Mouse (Mus musculus) hindbrain, embryonic 14.5 days (tissue): ENCODE measurements around the gene Grsf1. TPM values are rescaled to one million over a fixed set of nuclear protein-coding genes. Genes with fewer than 3 reads are reported as not detected.

Experiments used
- ATAC-seq: fragments of 200-750 bp; cut with Nextera tagmentation; 2 replicates; pipeline ENCODE4 v1.8.0; 2017; ENCODE audit warnings: moderate number of reproducible peaks, mild to moderate bottlenecking, moderate TSS enrichment, moderate library complexity; ENCODE audit not compliant: low FRiP score
- DNase-seq: peaks from one replicate; pipeline ENCODE4 v3.0.0-alpha.2; 2015; ENCODE audit warnings: low spot score
- H3K27ac ChIP-seq: fragments of 300-500 bp; sonication (generic); 2 replicates; pipeline ENCODE4 v1.5.1; 2014; ENCODE audit warnings: mild to moderate bottlenecking, moderate library complexity
- H3K27me3 ChIP-seq: fragments of 300-500 bp; sonication (generic); 2 replicates; pipeline ENCODE4 v1.6.1; 2014; ENCODE audit warnings: mild to moderate bottlenecking, low read length, mixed read lengths; ENCODE audit not compliant: control insufficient read depth, insufficient read depth
- H3K36me3 ChIP-seq: fragments of 300-500 bp; sonication (generic); replicated peaks from 2 replicates; pipeline ENCODE4 v1.6.1; 2014; ENCODE audit not compliant: control insufficient read depth, insufficient read depth
- H3K4me1 ChIP-seq: fragments of 300-500 bp; sonication (generic); replicated peaks from 2 replicates; pipeline ENCODE4 v1.6.1; 2014; ENCODE audit warnings: antibody characterized with exemption, low read length, mixed read lengths; ENCODE audit not compliant: control insufficient read depth, insufficient read depth
- H3K4me2 ChIP-seq: fragments of 300-500 bp; sonication (generic); replicated peaks from 2 replicates; pipeline ENCODE4 v1.6.1; 2014; ENCODE audit warnings: mild to moderate bottlenecking, moderate library complexity
- H3K4me3 ChIP-seq: fragments of 300-500 bp; sonication (generic); replicated peaks from 2 replicates; pipeline ENCODE4 v1.5.1; 2014; ENCODE audit warnings: mild to moderate bottlenecking, low read length
- H3K9ac ChIP-seq: fragments of 300-500 bp; sonication (generic); 2 replicates; pipeline ENCODE4 v1.6.1; 2014
- H3K9me3 ChIP-seq: fragments of 300-500 bp; sonication (generic); 2 replicates; pipeline ENCODE4 v1.6.1; 2016; ENCODE audit warnings: low read length; ENCODE audit not compliant: control insufficient read depth
- WGBS: fragments of 180-500 bp; shearing (Covaris S2); extraction: QIAGEN DNeasy Blood & Tissue Kit; methylation state at CpG from one replicate; pipeline ENCODE4 v1.1.7; 2014; 5-methylcytosine and 5-hydroxymethylcytosine counted together
- polyA plus RNA-seq: library from polyadenylated mRNA; unstranded; fragments of >200 nt; fragmentation: Nextera tagmentation; extraction: Ambion mirVana; gene quantifications from 2 replicates; pipeline ENCODE4 v1.2.1, GENCODE M21; 2014

The Grsf1 gene
- polyA plus RNA-seq, 1 experiment from 2014 or later = 68.5 TPM

DNA sequence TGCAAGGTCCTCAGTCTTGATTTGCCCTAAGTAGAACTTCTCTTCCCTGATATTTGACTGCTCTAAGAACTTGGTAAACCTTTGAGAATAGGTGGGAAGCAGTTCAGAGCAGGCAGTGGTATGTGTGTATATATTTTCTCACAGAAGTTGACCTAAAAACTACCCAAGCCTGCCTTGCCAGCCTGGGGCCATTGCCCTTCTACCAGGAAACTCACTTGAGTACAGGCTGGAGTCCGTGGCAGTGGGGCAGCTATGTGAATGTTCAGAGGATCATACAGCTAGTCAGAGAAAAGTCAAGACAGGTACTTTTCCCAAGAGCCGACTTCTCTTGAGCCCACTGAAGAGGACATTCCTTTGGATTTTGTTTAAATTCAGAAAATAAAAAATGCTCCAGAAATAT lies 31.1 kb downstream of the Grsf1 start:
- no peaks in the 10 kb centered on the region for H3K4me1 ChIP-seq
- peaks cover 97% of the 10 kb centered on the region for H3K36me3 ChIP-seq
- H3K4me2 ChIP-seq = no peak overlapping the region
- no peak overlapping the region for H3K4me3 ChIP-seq
- WGBS = 90% methylated on average over 2 of the region's 2 CpGs
- no peak overlapping the region for H3K27ac ChIP-seq
- H3K9me3 ChIP-seq = no peaks in the 10 kb centered on the region
- DNase-seq (no peak), ATAC-seq (no peak)
- H3K9ac ChIP-seq = no peak overlapping the region
- H3K27me3 ChIP-seq = no peaks in the 10 kb centered on the region

DNA sequence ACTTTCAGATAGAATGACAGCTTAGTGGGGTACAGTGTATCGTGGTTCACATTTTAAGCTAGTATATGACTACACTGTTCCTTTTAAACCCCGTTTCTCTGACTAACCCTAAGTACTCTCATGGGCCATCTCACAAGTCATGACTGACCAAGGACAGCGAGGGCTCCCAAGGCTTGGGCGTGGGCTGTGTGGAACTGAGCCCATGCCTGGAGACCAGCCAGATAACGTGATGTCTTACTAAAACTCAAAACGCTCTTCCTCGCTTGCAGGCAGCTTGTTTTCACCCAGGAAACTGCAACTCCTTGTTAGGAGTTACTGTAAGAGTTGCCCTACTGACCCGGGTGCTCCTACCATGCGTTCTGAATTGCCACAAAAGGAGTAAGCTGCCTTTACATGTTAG lies 32.5 kb downstream of the Grsf1 start:
- no peaks in the 10 kb centered on the region for H3K27me3 ChIP-seq
- H3K36me3 ChIP-seq = peaks cover 97% of the 10 kb centered on the region
- no peak overlapping the region for H3K9ac ChIP-seq
- WGBS = 93% methylated on average over 9 of the region's 9 CpGs
- no peaks in the 10 kb centered on the region for H3K4me1 ChIP-seq
- H3K4me3 ChIP-seq = no peak overlapping the region
- DNase-seq (no peak), ATAC-seq (no peak)
- H3K9me3 ChIP-seq = no peaks in the 10 kb centered on the region
- no peak overlapping the region for H3K27ac ChIP-seq
- no peak overlapping the region for H3K4me2 ChIP-seq

DNA sequence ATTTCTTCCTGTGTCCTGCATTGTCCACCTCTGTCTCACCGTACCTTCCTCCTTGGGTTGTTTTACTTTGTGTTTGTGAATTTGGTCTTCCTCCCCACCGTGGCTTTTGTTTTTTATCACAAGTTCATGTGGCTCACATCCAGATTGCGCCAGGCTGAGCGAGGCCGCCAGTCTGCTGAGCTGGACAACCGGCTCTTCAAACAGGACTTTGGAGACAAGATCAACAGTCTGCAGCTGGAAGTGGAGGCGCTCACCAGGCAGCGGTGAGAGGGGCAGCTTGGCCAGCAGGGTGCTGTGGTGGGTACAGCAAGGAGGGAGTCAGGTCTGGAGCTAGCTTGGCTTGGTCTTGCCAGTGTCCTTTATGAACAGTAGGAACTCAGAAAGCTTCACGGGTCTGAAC lies 33.2 kb downstream of the Grsf1 start:
- no peak for DNase-seq

DNA sequence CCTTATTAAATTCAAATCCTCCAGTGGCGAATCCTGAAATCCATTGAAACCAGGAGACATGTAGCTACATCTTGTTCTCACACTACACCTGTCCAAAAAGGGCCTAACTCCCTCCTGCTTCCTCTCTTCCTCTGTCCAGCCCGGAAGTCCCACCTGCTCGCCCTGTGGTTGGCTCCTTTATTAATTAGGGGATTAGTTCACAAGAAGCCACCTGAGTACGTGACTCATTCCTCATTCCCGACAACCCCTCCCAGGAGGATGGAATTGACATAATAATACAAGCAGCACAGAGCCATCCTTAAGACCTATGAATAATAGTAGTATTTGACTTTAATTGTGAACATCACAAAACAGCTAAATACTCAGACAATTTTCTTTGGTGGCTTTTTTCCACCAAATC lies 41.9 kb downstream of the Grsf1 start:
- Histone ChIP-seq H3K9ac (no peak overlapping the region), H3K27ac (no peak overlapping the region), H3K27me3 (no peaks in the 10 kb centered on the region), H3K4me2 (no peak overlapping the region), H3K4me1 (no peaks in the 10 kb centered on the region), H3K4me3 (no peak overlapping the region), H3K36me3 (peaks cover 90% of the 10 kb centered on the region), H3K9me3 (no peaks in the 10 kb centered on the region)
- ATAC-seq (no peak), DNase-seq (no peak)
- WGBS = 84% methylated on average over 5 of the region's 5 CpGs

More for the DNA sequence above, 33.2 kb downstream of the Grsf1 start:
- ATAC-seq = no peak
- no peak overlapping the region for H3K27ac ChIP-seq
- H3K4me2 ChIP-seq = no peak overlapping the region
- no peaks in the 10 kb centered on the region for H3K9me3 ChIP-seq
- peaks cover 95% of the 10 kb centered on the region for H3K36me3 ChIP-seq
- 90% methylated on average over 9 of the region's 9 CpGs for WGBS
- no peaks in the 10 kb centered on the region for H3K27me3 ChIP-seq
- no peaks in the 10 kb centered on the region for H3K4me1 ChIP-seq
- H3K4me3 ChIP-seq = no peak overlapping the region
- no peak overlapping the region for H3K9ac ChIP-seq

DNA sequence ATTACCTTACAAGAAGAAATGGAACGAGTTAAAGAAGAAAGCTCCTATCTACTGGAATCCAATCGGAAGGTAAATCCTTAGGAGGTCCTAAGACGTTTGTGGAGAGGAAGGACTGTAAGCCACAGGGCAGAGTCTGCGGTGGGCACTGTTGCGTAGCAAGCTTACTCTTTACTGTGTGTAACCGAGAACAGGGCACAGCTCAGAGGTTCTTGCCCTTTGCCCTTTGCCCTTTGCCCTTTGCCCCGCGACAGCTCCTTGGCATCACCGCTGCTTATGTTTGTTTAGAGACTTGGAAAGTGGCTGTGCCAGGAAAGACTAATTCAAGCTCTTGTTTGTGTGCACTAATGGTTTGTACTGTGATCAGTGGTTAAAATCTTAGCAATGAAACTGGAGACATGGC lies 43.5 kb downstream of the Grsf1 start:
- ATAC-seq = no peak
- Histone ChIP-seq H3K4me3 (no peak overlapping the region), H3K9ac (no peak overlapping the region), H3K36me3 (peaks cover 92% of the 10 kb centered on the region), H3K4me2 (no peak overlapping the region), H3K9me3 (no peaks in the 10 kb centered on the region), H3K4me1 (no peaks in the 10 kb centered on the region), H3K27ac (no peak overlapping the region), H3K27me3 (no peaks in the 10 kb centered on the region)
- WGBS = 79% methylated on average over 9 of the region's 9 CpGs
- no peak for DNase-seq

DNA sequence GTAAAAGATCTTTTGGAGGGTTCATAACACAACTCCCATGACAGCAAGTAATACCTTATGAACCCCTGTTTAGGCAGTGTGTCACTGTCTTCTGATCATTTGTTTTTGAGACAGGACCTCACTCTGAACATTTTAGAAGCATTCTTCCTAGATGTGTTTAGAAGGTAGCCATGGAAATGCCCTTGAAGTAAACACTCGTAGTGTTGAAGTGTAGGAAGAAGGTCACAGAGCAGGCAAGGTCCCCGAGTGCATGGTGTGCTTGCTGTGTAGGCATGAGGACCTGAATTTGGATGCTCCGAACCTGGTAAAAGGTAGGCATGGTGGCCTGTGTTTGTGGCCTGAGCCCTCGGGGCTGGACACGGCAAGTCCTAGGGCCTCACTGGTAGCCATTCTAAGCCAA lies 44.4 kb downstream of the Grsf1 start:
- H3K4me3 ChIP-seq = no peak overlapping the region
- no peak for ATAC-seq
- no peaks in the 10 kb centered on the region for H3K4me1 ChIP-seq
- H3K9me3 ChIP-seq = no peaks in the 10 kb centered on the region
- no peak overlapping the region for H3K4me2 ChIP-seq
- H3K9ac ChIP-seq = no peak overlapping the region
- 89% methylated on average over 5 of the region's 5 CpGs for WGBS
- DNase-seq = no peak
- peaks cover 91% of the 10 kb centered on the region for H3K36me3 ChIP-seq
- no peaks in the 10 kb centered on the region for H3K27me3 ChIP-seq
- no peak overlapping the region for H3K27ac ChIP-seq

DNA sequence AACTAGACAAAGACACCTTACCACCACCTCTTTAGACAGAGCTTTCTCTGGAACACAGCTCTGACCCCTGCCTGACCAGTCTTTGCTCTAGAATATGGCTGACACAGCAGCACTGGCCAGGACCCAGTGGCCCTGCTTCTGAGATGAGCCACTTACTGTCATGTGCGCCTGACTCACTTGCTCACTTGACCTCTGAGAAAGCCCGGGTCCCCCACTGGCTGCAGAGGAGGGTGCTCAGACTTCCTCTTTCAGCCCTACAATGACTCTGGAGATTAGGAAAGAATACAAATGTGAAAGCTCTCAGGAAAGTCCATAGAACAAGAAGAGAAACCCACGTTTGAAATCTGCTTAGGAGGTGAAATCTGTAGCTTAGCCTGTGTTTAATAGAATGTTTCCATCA lies 45.1 kb downstream of the Grsf1 start:
- no peak for DNase-seq

DNA sequence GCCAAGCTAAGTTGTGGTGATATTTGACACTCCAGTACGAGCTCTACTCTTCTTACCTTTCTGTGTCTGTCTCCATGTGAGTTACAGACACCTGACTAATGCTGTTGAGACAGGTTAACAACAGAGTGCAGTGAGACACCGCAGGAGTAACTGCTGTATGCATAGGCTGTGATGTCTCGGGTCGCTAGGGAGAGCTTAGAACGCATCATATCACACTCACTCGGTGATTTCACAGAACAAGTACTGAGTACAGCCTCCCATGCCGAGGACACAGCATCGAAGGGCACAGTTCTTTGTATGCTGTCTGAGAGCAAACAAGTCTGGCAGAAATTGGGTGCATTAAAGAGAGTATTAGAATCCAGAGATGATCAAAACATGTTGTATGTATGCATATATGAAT lies 46.0 kb downstream of the Grsf1 start:
- 93% methylated on average over 8 of the region's 8 CpGs for WGBS
- H3K27ac ChIP-seq = no peak overlapping the region
- H3K4me3 ChIP-seq = no peak overlapping the region
- no peaks in the 10 kb centered on the region for H3K27me3 ChIP-seq
- no peak for ATAC-seq
- no peak for DNase-seq
- H3K4me1 ChIP-seq = no peaks in the 10 kb centered on the region
- no peaks in the 10 kb centered on the region for H3K9me3 ChIP-seq
- no peak overlapping the region for H3K4me2 ChIP-seq
- no peak overlapping the region for H3K9ac ChIP-seq
- H3K36me3 ChIP-seq = peaks cover 94% of the 10 kb centered on the region

More for the DNA sequence above, 45.1 kb downstream of the Grsf1 start:
- Histone ChIP-seq H3K9ac (no peak overlapping the region), H3K4me3 (no peak overlapping the region), H3K9me3 (no peaks in the 10 kb centered on the region), H3K4me1 (no peaks in the 10 kb centered on the region), H3K4me2 (no peak overlapping the region), H3K27me3 (no peaks in the 10 kb centered on the region), H3K36me3 (peaks cover 95% of the 10 kb centered on the region), H3K27ac (no peak overlapping the region)
- 82% methylated on average over 3 of the region's 3 CpGs for WGBS
- ATAC-seq = no peak

DNA sequence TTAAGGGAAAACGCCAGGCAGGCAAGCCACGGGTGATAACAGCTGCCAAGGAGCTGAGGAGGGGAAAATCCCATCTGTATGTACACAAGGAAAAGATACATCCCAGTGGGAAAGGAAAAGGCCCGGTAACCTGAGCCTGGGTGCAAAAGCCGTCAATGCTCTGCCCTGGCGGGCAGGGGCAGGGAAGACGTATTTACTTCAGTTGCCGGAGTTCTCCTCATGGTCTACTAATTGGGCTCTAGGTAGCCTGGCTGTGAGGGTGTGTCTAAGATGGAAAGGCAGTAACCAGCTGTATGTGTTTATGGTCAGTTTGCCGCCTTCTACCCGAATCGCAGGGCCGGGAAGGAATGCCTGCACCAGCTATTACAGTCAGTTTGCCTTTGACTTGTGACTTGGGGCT lies 46.8 kb downstream of the Grsf1 start:
- no peak overlapping the region for H3K4me3 ChIP-seq
- no peaks in the 10 kb centered on the region for H3K4me1 ChIP-seq
- no peaks in the 10 kb centered on the region for H3K9me3 ChIP-seq
- DNase-seq (no peak), ATAC-seq (no peak)
- H3K27ac ChIP-seq = no peak overlapping the region
- H3K9ac ChIP-seq = no peak overlapping the region
- H3K27me3 ChIP-seq = no peaks in the 10 kb centered on the region
- WGBS = 89% methylated on average over 11 of the region's 11 CpGs
- no peak overlapping the region for H3K4me2 ChIP-seq
- H3K36me3 ChIP-seq = peaks cover 94% of the 10 kb centered on the region

DNA sequence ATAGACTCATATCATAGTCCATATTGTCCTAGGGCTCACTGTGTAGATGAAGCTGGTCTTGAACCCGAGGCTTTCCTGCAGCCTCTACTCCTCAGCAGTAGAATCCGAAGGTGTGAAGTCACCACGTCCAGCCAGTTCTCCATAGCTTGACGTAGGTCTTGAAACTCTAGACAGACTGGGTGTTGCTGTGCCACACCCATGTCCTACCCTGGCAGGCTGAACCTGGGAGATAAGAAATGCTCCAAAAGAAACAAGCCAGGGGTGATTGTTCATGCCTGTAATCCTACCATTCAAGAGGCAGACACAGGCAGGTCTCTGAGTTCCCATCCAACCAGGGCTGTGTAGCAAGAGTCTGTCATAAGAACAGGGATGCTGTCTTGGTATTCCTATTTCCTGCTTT lies 48.4 kb downstream of the Grsf1 start:
- no peaks in the 10 kb centered on the region for H3K27me3 ChIP-seq
- no peaks in the 10 kb centered on the region for H3K4me1 ChIP-seq
- H3K4me3 ChIP-seq = no peak overlapping the region
- H3K27ac ChIP-seq = no peak overlapping the region
- ATAC-seq (no peak), DNase-seq (no peak)
- H3K4me2 ChIP-seq = no peak overlapping the region
- no peaks in the 10 kb centered on the region for H3K9me3 ChIP-seq
- H3K9ac ChIP-seq = no peak overlapping the region
- 97% methylated on average over 4 of the region's 4 CpGs for WGBS
- H3K36me3 ChIP-seq = peaks cover 81% of the 10 kb centered on the region
